In genomic region chrX:37028378-37028777, GRCm38 (mm10) we compare ENCODE assay signal across 12 mouse cellular contexts. TPM values are rescaled to one million over a fixed set of nuclear protein-coding genes. Genes with fewer than 3 reads are reported as not detected.
DNase-seq lines count a peak whose midpoint lies in the region; ATAC-seq and TF ChIP-seq lines count a peak whose summit lies in the region.
"Had no signal": no experiment of that assay in that cellular context is flagged by ENCODE, and none has a peak within 500 bp of the region (broad histone marks: within the 10 kb centered on the region; RNA-seq: fewer than 3 reads in every experiment).

No protein-coding gene starts in this region.

- no peaks in the 10 kb centered on the region for H3K79me2 ChIP-seq in heart, adult 2 months (replicated peaks; ENCODE audit: control insufficient read depth, insufficient read depth, low read length)

- H3K9me3 ChIP-seq in heart, embryonic 12.5 days (replicated peaks): no peaks in the 10 kb centered on the region
- H3K9me3 ChIP-seq: embryonic facial prominence, embryonic 15.5 days; G1E; limb, embryonic 12.5 days; neural tube, embryonic 12.5 days had no signal

- H3K9ac ChIP-seq in heart, adult 2 months (ENCODE audit: low read depth, low read length): no peak overlapping the region
- H3K9ac ChIP-seq in heart, embryonic 12.5 days: no peak overlapping the region
- H3K9ac ChIP-seq: embryonic facial prominence, embryonic 15.5 days; limb, embryonic 12.5 days; neural tube, embryonic 12.5 days had no signal

- no peak for ATAC-seq in heart, embryonic 12.5 days (ENCODE audit: insufficient number of reproducible peaks, low FRiP score)
- no peak for ATAC-seq in inflammation-experienced regulatory T-cells, adult 6 months

- H3K4me2 ChIP-seq in heart, embryonic 12.5 days: no peak overlapping the region
- H3K4me2 ChIP-seq: embryonic facial prominence, embryonic 15.5 days; limb, embryonic 12.5 days; neural tube, embryonic 12.5 days had no signal

- intact Hi-C loops in heart, adult 2 months (cut with DNase I): no loop called here

- no peak for TF ChIP-seq EP300 in heart, adult 2 months (IDR thresholded peaks at IDR 0.05; ENCODE audit: insufficient read depth, low read depth, low read length)

- no peak overlapping the region for H3K27ac ChIP-seq in heart, adult 2 months
- H3K27ac ChIP-seq in heart, embryonic 12.5 days (ENCODE audit: poor library complexity, severe bottlenecking): no peak overlapping the region
- H3K27ac ChIP-seq: embryonic facial prominence, embryonic 15.5 days; limb, embryonic 12.5 days; neural tube, embryonic 12.5 days had no signal

- TF ChIP-seq POLR2A in heart, adult 2 months (IDR thresholded peaks at IDR 0.05; ENCODE audit: insufficient read depth, low read depth, low read length): no peak

- H3K4me1 ChIP-seq in heart, adult 2 months (ENCODE audit: control insufficient read depth, insufficient read depth, low read length): no peaks in the 10 kb centered on the region
- H3K4me1 ChIP-seq in heart, embryonic 12.5 days (replicated peaks): no peaks in the 10 kb centered on the region
- H3K4me1 ChIP-seq: embryonic facial prominence, embryonic 15.5 days; limb, embryonic 12.5 days; neural tube, embryonic 12.5 days had no signal

- no peak for TF ChIP-seq CTCF in heart, adult 2 months (IDR thresholded peaks at IDR 0.05)

- H3K36me3 ChIP-seq in heart, adult 2 months (ENCODE audit: control insufficient read depth, insufficient read depth, low read length): no peaks in the 10 kb centered on the region
- no peaks in the 10 kb centered on the region for H3K36me3 ChIP-seq in heart, embryonic 12.5 days
- H3K36me3 ChIP-seq: embryonic facial prominence, embryonic 15.5 days; G1E; limb, embryonic 12.5 days; neural tube, embryonic 12.5 days had no signal

- peak; percentile 23 to 51 for DNase-seq in heart, adult 2 months
- DNase-seq in right cerebral cortex, adult 18-20 months: peak; percentile 8
- no peak for DNase-seq in right cerebral cortex, postnatal 25 days
- DNase-seq in gonadal fat pad, adult 2 months (ENCODE audit: low read depth): peak; percentile 46
- DNase-seq in right cerebral cortex, postnatal 4 days: peak; percentile 13
- no peak for DNase-seq in urinary bladder, adult 18-20 months (ENCODE audit: low spot score in 2 of 2)

- H3K4me3 ChIP-seq in heart, adult 2 months: no peak overlapping the region
- H3K4me3 ChIP-seq in heart, embryonic 12.5 days: no peak overlapping the region
- H3K4me3 ChIP-seq: embryonic facial prominence, embryonic 15.5 days; limb, embryonic 12.5 days; neural tube, embryonic 12.5 days had no signal

- 25% methylated on average over 3 of the region's 3 CpGs for WGBS in heart, adult 2 months
- 53% methylated on average over 3 of the region's 3 CpGs for WGBS in heart, embryonic 12.5 days

- H3K27me3 ChIP-seq in heart, adult 2 months (ENCODE audit: control insufficient read depth, insufficient read depth, low read length): no peaks in the 10 kb centered on the region
- H3K27me3 ChIP-seq in heart, embryonic 12.5 days (replicated peaks): no peaks in the 10 kb centered on the region
- H3K27me3 ChIP-seq: embryonic facial prominence, embryonic 15.5 days; limb, embryonic 12.5 days; neural tube, embryonic 12.5 days had no signal

RNA-seq across cellular contexts. Expression of gene Sowahd, which starts 20.3 kb away (rescaled TPM):
- not detected for total RNA-seq in heart, adult 2 months (2021)
- polyA plus RNA-seq in heart, adult 2 months (2012; rRNA removed): not detected in 2 replicates
- 0.86 and 0.88 TPM in 2 replicates for polyA plus RNA-seq in heart, embryonic 12.5 days (2016; fragmentation: Nextera tagmentation; extraction: Ambion mirVana)
- polyA plus RNA-seq in gonadal fat pad, adult 2 months (2012; rRNA removed): 0.08 TPM in 1 of 2 replicates, not detected in the other
- polyA plus RNA-seq in inflammation-experienced regulatory T-cells, adult 6 months (2017; shearing (Covaris generic)): not detected
- polyA plus RNA-seq: embryonic facial prominence, embryonic 15.5 days; G1E; limb, embryonic 12.5 days; neural tube, embryonic 12.5 days had no signal

RNA-seq across cellular contexts. Expression of gene Sept6, which starts 36.8 kb away (rescaled TPM):
- total RNA-seq in heart, adult 2 months (2021): 1 to 10 TPM; 5.5 to 6.9 TPM
- 3.8 and 4.0 TPM in 2 replicates for polyA plus RNA-seq in heart, adult 2 months (2012; rRNA removed)
- polyA plus RNA-seq in heart, embryonic 12.5 days (2016; fragmentation: Nextera tagmentation; extraction: Ambion mirVana): 38.9 and 40.0 TPM in 2 replicates
- polyA plus RNA-seq in gonadal fat pad, adult 2 months (2012; rRNA removed): 4.5 and 5.2 TPM in 2 replicates
- 100 to 1,000 TPM; 122 to 151 (median 141) TPM for polyA plus RNA-seq in inflammation-experienced regulatory T-cells, adult 6 months (2017; shearing (Covaris generic))

RNA-seq across cellular contexts. Expression of gene Rpl39, which starts 56.8 kb away (rescaled TPM):
- 100 to 1,000 TPM; 289 to 325 TPM for total RNA-seq in heart, adult 2 months (2021)
- polyA plus RNA-seq in heart, adult 2 months (2012; rRNA removed): 57.3 and 86.8 TPM in 2 replicates
- polyA plus RNA-seq in heart, embryonic 12.5 days (2016; fragmentation: Nextera tagmentation; extraction: Ambion mirVana): 434 and 437 TPM in 2 replicates
- 89.9 and 144 TPM in 2 replicates for polyA plus RNA-seq in gonadal fat pad, adult 2 months (2012; rRNA removed)
- 1,000 to 10,000 TPM in 1 of 3 experiments, 100 to 1,000 TPM in 2; 704 to 1,016 (median 774) TPM for polyA plus RNA-seq in inflammation-experienced regulatory T-cells, adult 6 months (2017; shearing (Covaris generic))

Comparison
In these comparisons a context has a peak if more than half of its experiments do, and no peak if none do; other contexts are left out.
1. DNase-seq: peak in heart, adult 2 months (2 of 2), right cerebral cortex, adult 18-20 months (single experiment), gonadal fat pad, adult 2 months (single experiment) and right cerebral cortex, postnatal 4 days (single experiment); none in right cerebral cortex, postnatal 25 days (single experiment) and urinary bladder, adult 18-20 months (0 of 2).